Mouse (Mus musculus): ENCODE results near the gene Borcs6. TPM values are rescaled to one million over a fixed set of nuclear protein-coding genes. Genes with fewer than 3 reads are reported as not detected.

The Borcs6 gene
- polyA plus RNA-seq, 1 experiment = 28.5 TPM

- Histone ChIP-seq H3K27ac (ENCODE audit: insufficient read depth, low read depth, low read length) (peak overlapping the region; percentile 71), H3K36me3 (ENCODE audit: control insufficient read depth, insufficient read depth, low read length) (no peaks in the 10 kb centered on the region), H3K27me3 (ENCODE audit: control insufficient read depth, insufficient read depth, low read length) (no peaks in the 10 kb centered on the region), H3K4me1 (ENCODE audit: control insufficient read depth, insufficient read depth, insufficient read length, low read length) (peaks cover 6% of the 10 kb centered on the region), H3K4me3 (ENCODE audit: low read depth, low read length) (peak overlapping the region; percentile 85)
- TF ChIP-seq CTCF (IDR thresholded peaks at IDR 0.05; ENCODE audit: extremely low read depth, insufficient read length, insufficient replicate concordance, low read depth, low read length) = no peak
- TF ChIP-seq POLR2A (IDR thresholded peaks at IDR 0.05; ENCODE audit: low read depth, low read length) = no peak
- WGBS = under 1% methylated on average over 49 of the region's 49 CpGs
Observed at GRCm38 (mm10) chr11:69059975-69060411, 476 bp downstream of the Borcs6 start.

DNA sequence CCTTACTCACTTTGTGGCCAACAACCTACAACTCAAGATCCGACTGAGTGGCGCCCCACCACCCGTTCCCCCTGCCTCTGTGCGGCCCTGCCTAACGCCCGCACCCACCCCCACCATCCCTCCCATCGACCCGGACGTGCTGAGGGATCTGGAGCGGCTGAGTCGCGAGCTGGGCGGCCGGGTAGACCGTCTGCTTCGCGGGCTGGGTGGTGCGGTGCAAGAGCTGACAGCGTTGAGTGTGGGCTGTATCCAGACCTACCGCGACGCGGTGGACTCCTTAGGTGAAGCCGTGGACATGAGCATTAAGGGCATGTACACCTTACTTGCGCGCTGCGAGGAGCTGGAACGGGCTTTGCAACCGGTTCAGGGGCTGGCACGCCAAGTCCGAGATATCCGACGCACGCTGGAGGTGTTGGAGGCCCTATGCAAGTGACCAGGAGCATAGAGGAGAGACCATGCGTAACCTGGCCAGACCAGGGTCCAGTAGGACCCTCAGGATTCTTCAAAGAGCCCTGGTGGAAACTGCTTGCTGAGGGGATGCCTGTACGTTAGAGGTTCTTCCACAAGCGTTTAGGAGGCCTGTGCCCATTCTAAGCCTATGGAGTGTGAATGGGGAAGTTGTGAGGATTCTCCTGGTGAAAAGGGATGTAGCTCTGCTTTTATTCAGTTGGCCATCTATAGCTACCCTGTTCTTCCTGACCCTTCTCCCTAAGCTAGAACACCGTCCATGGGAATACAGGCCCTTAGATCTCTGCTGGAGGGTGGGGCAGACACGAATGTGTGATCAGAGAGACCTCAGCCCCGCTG, 1.1 kb downstream of the Borcs6 start:
- Histone ChIP-seq H3K4me1 (ENCODE audit: control insufficient read depth, insufficient read depth, insufficient read length, low read length) (peaks cover 6% of the 10 kb centered on the region), H3K27ac (ENCODE audit: insufficient read depth, low read depth, low read length) (peak overlapping the region; percentile 71), H3K27me3 (ENCODE audit: control insufficient read depth, insufficient read depth, low read length) (no peaks in the 10 kb centered on the region), H3K36me3 (ENCODE audit: control insufficient read depth, insufficient read depth, low read length) (no peaks in the 10 kb centered on the region), H3K4me3 (ENCODE audit: low read depth, low read length) (peak overlapping the region; percentile 85)
- no peak for TF ChIP-seq POLR2A (IDR thresholded peaks at IDR 0.05; ENCODE audit: low read depth, low read length)
- TF ChIP-seq CTCF (IDR thresholded peaks at IDR 0.05; ENCODE audit: extremely low read depth, insufficient read length, insufficient replicate concordance, low read depth, low read length) = no peak
- WGBS = 5% methylated on average over 40 of the region's 40 CpGs

GRCm38 (mm10) chr11:69061255-69061912, 1.9 kb downstream of the Borcs6 start:
- Histone ChIP-seq H3K4me1 (ENCODE audit: control insufficient read depth, insufficient read depth, insufficient read length, low read length) (peaks cover 10% of the 10 kb centered on the region), H3K27me3 (ENCODE audit: control insufficient read depth, insufficient read depth, low read length) (no peaks in the 10 kb centered on the region), H3K27ac (ENCODE audit: insufficient read depth, low read depth, low read length) (no peak overlapping the region), H3K36me3 (ENCODE audit: control insufficient read depth, insufficient read depth, low read length) (no peaks in the 10 kb centered on the region), H3K4me3 (ENCODE audit: low read depth, low read length) (peak overlapping the region; percentile 85)
- TF ChIP-seq POLR2A (IDR thresholded peaks at IDR 0.05; ENCODE audit: low read depth, low read length) (no peak), CTCF (IDR thresholded peaks at IDR 0.05; ENCODE audit: extremely low read depth, insufficient read length, insufficient replicate concordance, low read depth, low read length) (no peak)
- 63% methylated on average over 17 of the region's 17 CpGs for WGBS

- no peaks in the 10 kb centered on the region for H3K36me3 ChIP-seq (ENCODE audit: control insufficient read depth, insufficient read depth, low read length)
- H3K4me3 ChIP-seq (ENCODE audit: low read depth, low read length) = peak overlapping the region; percentile 0; the same call in 1 of the 2 replicates
- 0 out of 2 replicates have a peak overlapping the region, but pooled peaks have one; percentile 13 for H3K27ac ChIP-seq (ENCODE audit: insufficient read depth, low read depth, low read length)
- 2% methylated on average over 17 of the region's 17 CpGs for WGBS
- peaks cover 12% of the 10 kb centered on the region for H3K4me1 ChIP-seq (ENCODE audit: control insufficient read depth, insufficient read depth, insufficient read length, low read length)
- TF ChIP-seq CTCF (IDR thresholded peaks at IDR 0.05; ENCODE audit: extremely low read depth, insufficient read length, insufficient replicate concordance, low read depth, low read length) (no peak), POLR2A (IDR thresholded peaks at IDR 0.05; ENCODE audit: low read depth, low read length) (no peak)
- H3K27me3 ChIP-seq (ENCODE audit: control insufficient read depth, insufficient read depth, low read length) = no peaks in the 10 kb centered on the region
Observed at GRCm38 (mm10) chr11:69062194-69062760, 2.8 kb downstream of the Borcs6 start.

DNA sequence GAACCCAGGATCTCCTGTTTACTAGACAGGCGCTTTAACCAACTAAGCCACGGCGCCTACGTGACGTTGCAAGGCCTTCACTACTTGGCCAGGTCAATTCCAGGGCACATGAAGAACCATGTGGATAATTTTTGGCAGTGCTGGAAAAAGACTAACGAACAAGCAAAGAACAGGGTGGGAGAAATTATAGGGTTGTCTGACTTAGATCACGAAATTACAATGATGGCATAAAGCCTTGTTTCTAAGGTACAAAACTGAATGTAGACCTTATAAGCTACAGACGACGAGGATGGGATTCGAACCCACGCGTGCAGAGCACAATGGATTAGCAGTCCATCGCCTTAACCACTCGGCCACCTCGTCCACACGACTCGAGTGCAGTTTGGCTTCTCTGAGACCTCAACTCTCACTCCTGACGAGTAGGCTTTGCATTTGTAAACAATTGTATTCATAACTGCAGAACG, 3.3 kb downstream of the Borcs6 start:
- Histone ChIP-seq H3K4me1 (ENCODE audit: control insufficient read depth, insufficient read depth, insufficient read length, low read length) (peaks cover 12% of the 10 kb centered on the region), H3K27ac (ENCODE audit: insufficient read depth, low read depth, low read length) (peak overlapping the region; percentile 57), H3K4me3 (ENCODE audit: low read depth, low read length) (peak overlapping the region; percentile 59), H3K27me3 (ENCODE audit: control insufficient read depth, insufficient read depth, low read length) (no peaks in the 10 kb centered on the region), H3K36me3 (ENCODE audit: control insufficient read depth, insufficient read depth, low read length) (no peaks in the 10 kb centered on the region)
- under 1% methylated on average over 19 of the region's 19 CpGs for WGBS
- no peak for TF ChIP-seq CTCF (IDR thresholded peaks at IDR 0.05; ENCODE audit: extremely low read depth, insufficient read length, insufficient replicate concordance, low read depth, low read length)
- TF ChIP-seq POLR2A (IDR thresholded peaks at IDR 0.05; ENCODE audit: low read depth, low read length) = no peak

- no peaks in the 10 kb centered on the region for H3K27me3 ChIP-seq (ENCODE audit: control insufficient read depth, insufficient read depth, low read length)
- H3K36me3 ChIP-seq (ENCODE audit: control insufficient read depth, insufficient read depth, low read length) = no peaks in the 10 kb centered on the region
- peaks cover 12% of the 10 kb centered on the region for H3K4me1 ChIP-seq (ENCODE audit: control insufficient read depth, insufficient read depth, insufficient read length, low read length)
- peak overlapping the region; percentile 83 for H3K4me3 ChIP-seq (ENCODE audit: low read depth, low read length)
- WGBS = 1% methylated on average over 31 of the region's 31 CpGs
- TF ChIP-seq POLR2A (IDR thresholded peaks at IDR 0.05; ENCODE audit: low read depth, low read length) = peak; percentile 8; the same call in 1 of the 2 replicates
- TF ChIP-seq CTCF (IDR thresholded peaks at IDR 0.05; ENCODE audit: extremely low read depth, insufficient read length, insufficient replicate concordance, low read depth, low read length) = no peak
- H3K27ac ChIP-seq (ENCODE audit: insufficient read depth, low read depth, low read length) = peak overlapping the region; percentile 57
Observed at GRCm38 (mm10) chr11:69063413-69064201, 4.1 kb downstream of the Borcs6 start.

Measured in small intestine, adult 2 months (tissue).